Mouse (Mus musculus) brain, embryonic 18.5 days (tissue): ENCODE measurements at regions not wholly inside any gene's neighbourhood (a gene's known extent, or its start where the extent isn't known, plus 50 kb on each side); places are given as distances from the start of the nearest gene placed in this dataset.

Source experiments
- DNase-seq: peaks from one replicate; pipeline ENCODE4 v3.0.0-alpha.2; 2012; ENCODE audit warnings: low read depth, low spot score

- no peak for DNase-seq
These were observed 124.3 kb upstream of the Msx2 start for GRCm38 (mm10) chr13:53596871-53597800.

- DNase-seq: no peak
These were observed 119.9 kb upstream of the Msx2 start for GRCm38 (mm10) chr13:53592755-53593154.

GRCm38 (mm10) chr13:53586771-53587170 is 113.9 kb upstream of the Msx2 start:
- DNase-seq: no peak

DNA sequence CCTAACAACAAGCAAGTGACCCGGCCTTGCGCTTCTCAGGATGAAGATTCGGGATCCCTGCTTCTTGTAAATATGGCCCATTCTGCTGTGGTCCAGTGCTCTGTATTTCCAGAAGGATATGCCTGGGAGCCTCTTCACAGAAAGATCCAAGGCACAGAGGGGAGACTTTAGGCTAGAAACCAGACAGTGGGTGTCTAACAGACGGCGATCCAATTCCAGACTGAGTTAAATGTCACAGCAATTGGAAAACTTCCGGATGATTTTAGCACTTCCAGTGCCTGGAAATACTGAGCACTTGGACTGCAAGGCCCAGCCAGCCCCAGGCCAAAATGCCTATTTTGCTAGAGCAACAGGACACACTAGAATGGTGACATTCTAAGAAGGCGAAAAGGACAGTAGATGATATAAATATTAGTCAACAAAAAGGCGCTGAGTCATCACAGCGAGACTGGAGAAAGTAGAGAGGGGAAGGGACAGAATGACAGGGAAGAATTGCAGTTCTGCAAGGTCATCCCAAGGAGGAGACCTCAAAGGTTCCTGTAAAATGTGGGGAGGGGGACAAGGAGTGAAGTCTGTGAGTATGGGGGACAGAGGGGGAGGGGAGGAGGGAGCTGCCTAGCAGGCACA is 111.7 kb upstream of the Msx2 start:
- no peak for DNase-seq

- DNase-seq: no peak
These were observed 81.2 kb upstream of the Msx2 start for GRCm38 (mm10) chr13:53553876-53554577.

GRCm38 (mm10) chr13:53553192-53553875 is 80.5 kb upstream of the Msx2 start:
- DNase-seq: no peak

- no peak for DNase-seq
These were observed 75.5 kb upstream of the Msx2 start for GRCm38 (mm10) chr13:53548396-53548795.

DNA sequence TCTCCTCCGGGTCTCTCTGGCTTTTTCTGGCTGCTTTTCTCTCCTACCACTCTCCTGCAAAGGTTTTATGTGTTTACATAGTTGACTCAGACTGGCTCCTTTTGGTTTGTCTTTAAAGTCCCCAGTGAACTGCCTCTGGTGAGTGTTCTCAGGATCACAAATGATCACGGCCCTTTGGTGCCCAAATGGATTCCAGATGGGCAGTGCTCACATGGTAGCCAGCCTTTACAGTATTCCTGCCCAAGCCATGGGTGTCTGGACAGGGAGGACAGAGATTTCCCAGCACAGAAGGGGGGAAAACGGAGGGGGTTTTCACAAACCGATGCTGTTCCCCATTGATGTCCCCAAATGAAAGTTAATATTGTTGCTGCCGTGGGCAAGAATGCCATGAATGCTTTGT is 70.4 kb upstream of the Msx2 start:
- DNase-seq: no peak

GRCm38 (mm10) chr13:53539797-53540196 is 66.9 kb upstream of the Msx2 start:
- no peak for DNase-seq

- DNase-seq: no peak
These were observed 65.1 kb upstream of the Msx2 start for GRCm38 (mm10) chr13:53537937-53538336.

DNA sequence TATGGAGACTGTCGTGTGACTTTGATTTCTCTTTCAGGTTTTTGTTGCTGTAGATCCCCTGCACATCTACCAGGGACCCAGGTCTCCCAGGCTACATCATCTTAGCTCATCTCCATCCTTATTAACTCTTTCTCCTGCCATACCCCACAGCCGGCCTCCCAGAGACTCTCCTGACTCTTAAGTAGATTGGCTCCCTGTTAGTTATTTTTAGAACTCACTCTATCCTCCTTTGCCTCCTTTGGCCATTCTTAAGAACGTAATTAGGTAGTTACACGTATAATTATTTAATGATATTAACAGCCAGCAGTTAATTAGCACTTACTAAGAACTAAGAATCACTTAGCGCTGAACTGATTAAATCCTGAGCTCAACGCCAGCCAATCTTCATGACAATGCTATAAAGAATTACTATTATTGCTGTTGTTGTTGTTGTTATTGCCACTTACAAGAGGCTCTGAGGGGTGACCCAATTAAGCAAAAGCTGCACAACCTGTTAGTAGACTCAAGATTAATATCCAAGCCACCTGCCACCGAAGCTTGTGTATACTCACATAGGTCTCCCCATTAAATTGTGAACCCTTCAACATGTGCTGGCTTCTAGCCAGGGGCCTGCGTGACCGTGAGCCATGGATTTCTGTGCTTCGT is 63.0 kb upstream of the Msx2 start:
- DNase-seq: no peak

- DNase-seq: no peak
These were observed 60.9 kb upstream of the Msx2 start for GRCm38 (mm10) chr13:53533738-53534137.

- DNase-seq: no peak
These were observed 54.0 kb upstream of the Msx2 start for GRCm38 (mm10) chr13:53526880-53527279.

DNA sequence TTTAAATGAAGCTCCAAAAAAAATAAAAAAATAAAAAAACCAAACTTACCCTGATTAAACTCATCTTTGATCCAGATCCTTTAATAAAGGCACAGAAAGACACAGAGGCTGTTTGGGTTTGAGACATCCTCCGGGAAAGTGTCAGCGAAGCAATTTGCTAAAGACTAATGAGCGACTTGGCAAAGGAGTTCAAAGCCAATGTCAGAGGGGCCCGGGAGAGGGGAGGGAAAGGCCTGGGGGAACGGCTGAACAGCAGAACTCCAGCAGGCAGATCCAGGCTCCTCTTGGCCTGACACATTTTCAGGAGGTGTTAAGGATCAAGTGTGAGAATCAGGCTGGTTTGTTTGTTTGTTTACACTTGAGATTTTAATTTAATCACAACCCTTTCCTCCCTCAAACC is 49.9 kb upstream of the Msx2 start:
- no peak for DNase-seq
